ENCODE assay signal across 14 mouse cellular contexts in the genomic region with DNA sequence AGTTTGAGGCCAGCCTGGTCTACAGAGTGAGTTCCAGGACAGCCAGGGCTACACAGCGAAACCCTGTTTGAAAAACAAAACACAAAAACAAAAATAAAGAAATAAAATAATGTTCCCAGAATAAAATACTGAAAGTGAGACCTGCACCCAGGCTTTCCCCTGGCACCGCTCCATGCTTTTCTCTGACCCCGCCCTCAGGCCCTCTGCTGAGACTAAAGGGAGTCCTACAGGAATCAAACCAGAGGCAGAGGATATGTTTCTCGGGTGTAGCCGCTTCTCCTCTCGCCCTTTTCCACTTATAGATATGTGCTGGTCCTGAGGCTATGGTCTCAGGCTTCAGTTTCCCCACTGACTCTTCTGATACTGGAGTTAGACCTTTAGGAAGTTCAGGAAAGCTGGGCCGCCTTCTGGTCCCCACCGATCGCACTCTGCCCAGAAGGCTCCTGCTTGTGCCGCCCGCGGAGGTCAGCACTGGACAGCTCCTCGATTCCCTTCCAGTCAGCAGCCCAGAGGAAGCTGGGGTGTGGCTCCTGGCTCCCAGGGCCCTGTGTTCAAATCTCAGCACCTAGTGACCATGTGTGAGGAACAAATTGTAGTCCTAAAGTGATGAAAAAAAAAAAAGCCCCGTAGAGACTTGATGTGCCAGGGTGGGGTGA. TPM values are rescaled to one million over a fixed set of nuclear protein-coding genes. Genes with fewer than 3 reads are reported as not detected.
DNase-seq lines count a peak whose midpoint lies in the region; ATAC-seq lines count a peak whose summit lies in the region.
"Had no signal": no experiment of that assay in that cellular context is flagged by ENCODE, and none has a peak within 500 bp of the region (broad histone marks: within the 10 kb centered on the region; RNA-seq: fewer than 3 reads in every experiment).

No protein-coding gene starts in this region.

- no peaks in the 10 kb centered on the region; the same call in 1 of the 2 replicates for H3K4me1 ChIP-seq in hindbrain, embryonic 11.5 days (replicated peaks; ENCODE audit: control insufficient read depth, insufficient read depth, low read length)
- H3K4me1 ChIP-seq in hindbrain, embryonic 16.5 days (ENCODE audit: control insufficient read depth, insufficient read depth, low read depth, low read length), result no peaks in the 10 kb centered on the region
- H3K4me1 ChIP-seq in limb, embryonic 11.5 days (ENCODE audit: control insufficient read depth, insufficient read depth, low read length), result no peaks in the 10 kb centered on the region
- H3K4me1 ChIP-seq in forebrain, embryonic 11.5 days (replicated peaks; ENCODE audit: control insufficient read depth, insufficient read depth, low read length), result no peaks in the 10 kb centered on the region
- H3K4me1 ChIP-seq: neural tube, embryonic 12.5 days had no signal

- no peak overlapping the region for H3K4me3 ChIP-seq in hindbrain, embryonic 11.5 days (ENCODE audit: low read depth, low read length)
- H3K4me3 ChIP-seq in hindbrain, embryonic 16.5 days (ENCODE audit: low read length), result no peak overlapping the region
- H3K4me3 ChIP-seq in limb, embryonic 11.5 days (ENCODE audit: low read depth, low read length), result no peak overlapping the region
- H3K4me3 ChIP-seq in forebrain, embryonic 11.5 days (ENCODE audit: low read depth, low read length), result no peak overlapping the region
- H3K4me3 ChIP-seq: forebrain, embryonic 13.5 days; limb, embryonic 15.5 days; neural tube, embryonic 12.5 days had no signal

- no peaks in the 10 kb centered on the region for H3K9me3 ChIP-seq in hindbrain, embryonic 11.5 days (ENCODE audit: control insufficient read depth, low read length)
- no peaks in the 10 kb centered on the region for H3K9me3 ChIP-seq in hindbrain, embryonic 16.5 days (ENCODE audit: control insufficient read depth, low read length)
- H3K9me3 ChIP-seq in limb, embryonic 11.5 days (ENCODE audit: control insufficient read depth, low read length), result no peaks in the 10 kb centered on the region
- no peaks in the 10 kb centered on the region for H3K9me3 ChIP-seq in forebrain, embryonic 11.5 days (ENCODE audit: control insufficient read depth, low read length)
- H3K9me3 ChIP-seq: forebrain, embryonic 13.5 days; limb, embryonic 15.5 days; neural tube, embryonic 12.5 days had no signal

- no peak overlapping the region for H3K27ac ChIP-seq in hindbrain, embryonic 11.5 days (ENCODE audit: low read depth, low read length)
- no peak overlapping the region for H3K27ac ChIP-seq in hindbrain, embryonic 16.5 days (ENCODE audit: low read depth, low read length)
- no peak overlapping the region for H3K27ac ChIP-seq in limb, embryonic 11.5 days (replicated peaks; ENCODE audit: low read depth, low read length)
- no peak overlapping the region for H3K27ac ChIP-seq in forebrain, embryonic 11.5 days (ENCODE audit: low read depth, low read length)
- H3K27ac ChIP-seq: forebrain, embryonic 13.5 days; limb, embryonic 15.5 days; neural tube, embryonic 12.5 days had no signal

- ATAC-seq in hindbrain, embryonic 11.5 days (ENCODE audit: low FRiP score), result no peak
- no peak for ATAC-seq in hindbrain, embryonic 16.5 days
- ATAC-seq in limb, embryonic 11.5 days (ENCODE audit: insufficient number of reproducible peaks, low FRiP score, low TSS enrichment, low read depth), result no peak
- no peak for ATAC-seq in forebrain, embryonic 11.5 days (replicated peaks; ENCODE audit: low FRiP score)
- ATAC-seq: forebrain, embryonic 13.5 days had no signal

- DNase-seq in hindbrain, embryonic 11.5 days (ENCODE audit: low spot score), result peak; percentile 26
- peak; percentile 49 for DNase-seq in NIH3T3 (ENCODE audit: low read depth)
- peak; percentile 66 for DNase-seq in embryo, embryonic 10 days (ENCODE audit: low spot score)
- DNase-seq in limb, embryonic 11.5 days (ENCODE audit: low spot score), result peak; percentile 77
- no peak for DNase-seq in cerebellum, adult 9-11 months
- no peak for DNase-seq in forebrain, embryonic 11.5 days (ENCODE audit: low spot score)
- DNase-seq: right cerebral cortex, postnatal 4 days; thymus, adult 2 months had no signal

- no peaks in the 10 kb centered on the region for H3K36me3 ChIP-seq in hindbrain, embryonic 11.5 days (ENCODE audit: control insufficient read depth, insufficient read depth, low read length)
- H3K36me3 ChIP-seq in hindbrain, embryonic 16.5 days (ENCODE audit: control insufficient read depth, insufficient read depth, low read length), result no peaks in the 10 kb centered on the region
- no peaks in the 10 kb centered on the region for H3K36me3 ChIP-seq in limb, embryonic 11.5 days (ENCODE audit: control insufficient read depth, insufficient read depth, low read length)
- no peaks in the 10 kb centered on the region for H3K36me3 ChIP-seq in forebrain, embryonic 11.5 days (ENCODE audit: control insufficient read depth, insufficient read depth, low read length)
- H3K36me3 ChIP-seq: limb, embryonic 15.5 days; neural tube, embryonic 12.5 days had no signal

- no peak overlapping the region for H3K9ac ChIP-seq in hindbrain, embryonic 11.5 days (ENCODE audit: low read depth, low read length)
- no peak overlapping the region for H3K9ac ChIP-seq in hindbrain, embryonic 16.5 days (ENCODE audit: low read depth, low read length)
- H3K9ac ChIP-seq in limb, embryonic 11.5 days (ENCODE audit: low read length), result no peak overlapping the region
- H3K9ac ChIP-seq in forebrain, embryonic 11.5 days (ENCODE audit: low read length), result no peak overlapping the region
- H3K9ac ChIP-seq: forebrain, embryonic 13.5 days; limb, embryonic 15.5 days; neural tube, embryonic 12.5 days had no signal

- H3K4me2 ChIP-seq in hindbrain, embryonic 11.5 days (replicated peaks; ENCODE audit: low read depth, low read length), result no peak overlapping the region
- H3K4me2 ChIP-seq in hindbrain, embryonic 16.5 days (ENCODE audit: low read length), result no peak overlapping the region
- H3K4me2 ChIP-seq in limb, embryonic 11.5 days (ENCODE audit: low read depth, severe bottlenecking), result no peak overlapping the region
- no peak overlapping the region for H3K4me2 ChIP-seq in forebrain, embryonic 11.5 days (ENCODE audit: low read depth, low read length, severe bottlenecking)
- H3K4me2 ChIP-seq: forebrain, embryonic 13.5 days; limb, embryonic 15.5 days; midbrain, embryonic 11.5 days; neural tube, embryonic 12.5 days had no signal

- peaks cover 26% of the 10 kb centered on the region for H3K27me3 ChIP-seq in hindbrain, embryonic 11.5 days (ENCODE audit: control insufficient read depth, insufficient read depth, low read length)
- peaks cover 24% of the 10 kb centered on the region for H3K27me3 ChIP-seq in hindbrain, embryonic 16.5 days (replicated peaks; ENCODE audit: control insufficient read depth, insufficient read depth, low read length)
- peaks cover 19% of the 10 kb centered on the region for H3K27me3 ChIP-seq in limb, embryonic 11.5 days (ENCODE audit: control insufficient read depth, insufficient read depth, low read length)
- peaks cover 18% of the 10 kb centered on the region for H3K27me3 ChIP-seq in forebrain, embryonic 11.5 days (ENCODE audit: control insufficient read depth, insufficient read depth, low read length)

- 29% methylated on average over 14 of the region's 14 CpGs for WGBS in hindbrain, embryonic 11.5 days
- WGBS in hindbrain, embryonic 16.5 days, result 35% methylated on average over 14 of the region's 14 CpGs
- 22% methylated on average over 14 of the region's 14 CpGs for WGBS in limb, embryonic 11.5 days
- WGBS in forebrain, embryonic 11.5 days, result 29% methylated on average over 14 of the region's 14 CpGs

RNA-seq across cellular contexts. Expression of gene Pde4c, which starts 2.4 kb away (rescaled TPM):
- polyA plus RNA-seq in hindbrain, embryonic 11.5 days (2014; fragmentation: Nextera tagmentation; extraction: Ambion mirVana), result 0.09 TPM in 1 of 2 replicates, not detected in the other
- 0.19 and 0.42 TPM in 2 replicates for polyA plus RNA-seq in hindbrain, embryonic 16.5 days (2015; fragmentation: Nextera tagmentation; extraction: Ambion mirVana)
- 0.08 and 0.13 TPM in 2 replicates for polyA plus RNA-seq in limb, embryonic 11.5 days (2014; fragmentation: Nextera tagmentation; extraction: Ambion mirVana)
- polyA plus RNA-seq in forebrain, embryonic 11.5 days (2014; fragmentation: Nextera tagmentation; extraction: Ambion mirVana), result 0.13 and 0.37 TPM in 2 replicates

RNA-seq across cellular contexts. Expression of gene Gm3336, which starts 7.6 kb away (rescaled TPM):
- not detected in 2 replicates for polyA plus RNA-seq in hindbrain, embryonic 11.5 days (2014; fragmentation: Nextera tagmentation; extraction: Ambion mirVana)
- polyA plus RNA-seq in hindbrain, embryonic 16.5 days (2015; fragmentation: Nextera tagmentation; extraction: Ambion mirVana), result 0.19 TPM in 1 of 2 replicates, not detected in the other
- not detected in 2 replicates for polyA plus RNA-seq in limb, embryonic 11.5 days (2014; fragmentation: Nextera tagmentation; extraction: Ambion mirVana)
- polyA plus RNA-seq in forebrain, embryonic 11.5 days (2014; fragmentation: Nextera tagmentation; extraction: Ambion mirVana), result not detected in 2 replicates
- polyA plus RNA-seq: forebrain, embryonic 13.5 days; heart, embryonic 14.5 days; limb, embryonic 15.5 days; midbrain, embryonic 11.5 days; neural tube, embryonic 12.5 days had no signal

RNA-seq across cellular contexts. Expression of gene Iqcn, which starts 22.7 kb away (rescaled TPM):
- polyA plus RNA-seq in hindbrain, embryonic 11.5 days (2014; fragmentation: Nextera tagmentation; extraction: Ambion mirVana), result 0.03 and 0.14 TPM in 2 replicates
- 0.10 TPM in 1 of 2 replicates, not detected in the other for polyA plus RNA-seq in hindbrain, embryonic 16.5 days (2015; fragmentation: Nextera tagmentation; extraction: Ambion mirVana)
- polyA plus RNA-seq in limb, embryonic 11.5 days (2014; fragmentation: Nextera tagmentation; extraction: Ambion mirVana), result not detected in 2 replicates
- not detected in 2 replicates for polyA plus RNA-seq in forebrain, embryonic 11.5 days (2014; fragmentation: Nextera tagmentation; extraction: Ambion mirVana)
- polyA plus RNA-seq: heart, embryonic 14.5 days had no signal

RNA-seq across cellular contexts. Expression of gene Jund, which starts 27.2 kb away (rescaled TPM):
- 126 and 137 TPM in 2 replicates for polyA plus RNA-seq in hindbrain, embryonic 11.5 days (2014; fragmentation: Nextera tagmentation; extraction: Ambion mirVana)
- polyA plus RNA-seq in hindbrain, embryonic 16.5 days (2015; fragmentation: Nextera tagmentation; extraction: Ambion mirVana), result 60.0 and 69.0 TPM in 2 replicates
- polyA plus RNA-seq in limb, embryonic 11.5 days (2014; fragmentation: Nextera tagmentation; extraction: Ambion mirVana), result 104 and 109 TPM in 2 replicates
- polyA plus RNA-seq in forebrain, embryonic 11.5 days (2014; fragmentation: Nextera tagmentation; extraction: Ambion mirVana), result 128 and 157 TPM in 2 replicates

RNA-seq across cellular contexts. Expression of gene Rab3a, which starts 28.6 kb away (rescaled TPM):
- polyA plus RNA-seq in hindbrain, embryonic 11.5 days (2014; fragmentation: Nextera tagmentation; extraction: Ambion mirVana), result 91.5 and 94.3 TPM in 2 replicates
- polyA plus RNA-seq in hindbrain, embryonic 16.5 days (2015; fragmentation: Nextera tagmentation; extraction: Ambion mirVana), result 622 and 635 TPM in 2 replicates
- polyA plus RNA-seq in limb, embryonic 11.5 days (2014; fragmentation: Nextera tagmentation; extraction: Ambion mirVana), result 11.6 and 12.3 TPM in 2 replicates
- polyA plus RNA-seq in forebrain, embryonic 11.5 days (2014; fragmentation: Nextera tagmentation; extraction: Ambion mirVana), result 42.7 and 49.7 TPM in 2 replicates

Comparison
In these comparisons a context has a peak if more than half of its experiments do, and no peak if none do; other contexts are left out.
1. DNase-seq: peak in hindbrain, embryonic 11.5 days (single experiment), NIH3T3 (single experiment), embryo, embryonic 10 days (single experiment) and limb, embryonic 11.5 days (single experiment); none in cerebellum, adult 9-11 months (single experiment) and forebrain, embryonic 11.5 days (single experiment).